Mouse (Mus musculus) cerebellum, postnatal 4 days (tissue): Measurements from ENCODE around the gene Vps16.

Experiments
- DNase-seq, 2 experiments: peaks; one replicate each; pipeline ENCODE4 v3.0.0; 2022; ENCODE audit warnings: low spot score in 2 of 2, mixed read lengths in 1 of 2

Gene Vps16

GRCm38 (mm10) chr2:130457871-130458270, 33.7 kb downstream of the Vps16 start:
- no peak for DNase-seq

- DNase-seq = no peak
These were observed 35.4 kb downstream of the Vps16 start for GRCm38 (mm10) chr2:130459576-130459975.

GRCm38 (mm10) chr2:130461287-130462071, 37.3 kb downstream of the Vps16 start:
- no peak for DNase-seq

- no peak for DNase-seq
These were observed 42.3 kb downstream of the Vps16 start for GRCm38 (mm10) chr2:130466438-130466837.

- no peak for DNase-seq
These were observed 45.2 kb downstream of the Vps16 start for GRCm38 (mm10) chr2:130469366-130469765.

- DNase-seq = no peak
These were observed 45.8 kb downstream of the Vps16 start for GRCm38 (mm10) chr2:130469935-130470334.

- no peak for DNase-seq
These were observed 48.9 kb downstream of the Vps16 start for GRCm38 (mm10) chr2:130472908-130473510.

GRCm38 (mm10) chr2:130475764-130476163, 51.6 kb downstream of the Vps16 start:
- DNase-seq = no peak

GRCm38 (mm10) chr2:130476666-130477297, 52.6 kb downstream of the Vps16 start:
- no peak for DNase-seq

- no peak for DNase-seq
These were observed 58.0 kb downstream of the Vps16 start for GRCm38 (mm10) chr2:130482177-130482576.

- no peak for DNase-seq
These were observed 58.6 kb downstream of the Vps16 start for GRCm38 (mm10) chr2:130482700-130483099.

GRCm38 (mm10) chr2:130484206-130484605, 60.1 kb downstream of the Vps16 start:
- no peak for DNase-seq

GRCm38 (mm10) chr2:130488002-130488401, 63.9 kb downstream of the Vps16 start:
- no peak for DNase-seq

GRCm38 (mm10) chr2:130488600-130488999, 64.5 kb downstream of the Vps16 start:
- DNase-seq = no peak

GRCm38 (mm10) chr2:130491162-130491561, 67.0 kb downstream of the Vps16 start:
- no peak for DNase-seq

- DNase-seq = peak in 1 of 2 experiments; percentile 53
These were observed 67.4 kb downstream of the Vps16 start for GRCm38 (mm10) chr2:130491587-130491986.
